Mouse (Mus musculus): ENCODE measurements around the gene Vax2.
A peak's percentile ranks its signal among the peaks of the same experiment; 100 is the strongest.

Vax2 gene

DNA sequence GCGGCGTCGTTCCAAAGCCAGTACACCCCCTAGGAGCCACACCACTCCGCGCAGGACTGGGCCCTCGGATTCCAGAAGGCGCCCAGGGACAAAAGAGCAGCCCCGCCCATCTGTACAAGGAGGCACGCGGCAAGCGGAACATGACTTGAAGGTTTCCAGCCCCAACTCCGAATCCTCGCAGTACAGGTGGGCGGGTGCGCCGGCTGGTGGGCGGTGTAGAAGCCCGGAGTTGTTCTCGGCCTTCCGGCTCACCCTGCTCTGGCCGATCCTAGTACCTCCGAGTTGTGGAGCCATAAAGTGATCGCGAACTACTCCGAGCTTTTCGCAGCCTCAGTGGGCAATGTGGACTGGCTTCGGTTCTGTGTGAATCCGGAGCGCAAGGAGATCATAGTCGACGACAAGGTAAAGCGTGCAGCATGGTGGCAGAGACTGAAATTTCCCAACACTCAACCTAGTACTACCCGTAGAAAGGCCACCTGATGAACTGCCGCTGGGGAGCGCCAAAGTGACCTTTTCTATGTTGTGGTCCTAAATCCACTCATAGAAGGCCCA lies 51.9 kb downstream of the Vax2 start:
- DNase-seq (ENCODE audit: low spot score in 2 of 2): no peak

DNA sequence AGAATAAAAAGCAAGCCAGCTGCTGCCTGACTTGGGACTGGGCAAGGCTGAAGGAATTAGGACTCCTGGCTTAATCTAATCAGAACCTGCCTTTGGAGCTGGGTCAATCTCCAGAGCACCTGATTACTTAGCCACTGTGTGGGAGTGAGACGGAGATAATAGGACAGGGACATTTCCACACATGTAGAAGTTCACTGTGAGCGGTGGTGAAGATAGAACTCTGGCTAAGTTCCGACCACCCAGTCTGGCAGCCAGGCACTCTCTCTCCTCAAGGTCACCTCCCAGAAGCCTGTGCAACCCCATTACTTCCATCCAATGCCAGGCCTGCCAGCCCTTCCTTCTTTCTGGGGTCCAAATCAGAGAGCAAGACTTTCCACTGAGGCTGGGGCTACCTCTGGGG lies 55.9 kb downstream of the Vax2 start:
- peak; percentile 24 to 33 for DNase-seq (ENCODE audit: low spot score in 2 of 2)

DNA sequence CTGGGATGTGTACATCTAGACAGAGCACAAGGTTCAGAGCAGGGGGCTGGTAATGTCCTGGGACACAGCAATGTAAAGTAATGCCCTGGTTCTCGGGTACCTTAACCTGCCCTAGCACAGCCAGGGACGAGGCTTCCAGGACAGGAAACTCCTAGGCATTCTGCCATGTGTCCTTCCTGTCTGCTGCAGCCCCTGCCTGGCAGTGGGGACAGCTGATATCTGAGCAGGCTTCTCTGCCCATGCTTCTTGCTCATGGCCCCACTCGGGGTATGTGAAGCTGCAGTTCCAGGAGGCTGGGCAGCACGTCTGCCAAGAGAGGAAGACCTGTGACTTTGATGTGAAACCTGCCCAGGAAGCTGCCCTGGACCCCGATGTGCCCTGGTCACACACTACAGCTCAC lies 57.4 kb downstream of the Vax2 start:
- DNase-seq (ENCODE audit: low spot score in 2 of 2): peak in 1 of 2 experiments; percentile 29

DNA sequence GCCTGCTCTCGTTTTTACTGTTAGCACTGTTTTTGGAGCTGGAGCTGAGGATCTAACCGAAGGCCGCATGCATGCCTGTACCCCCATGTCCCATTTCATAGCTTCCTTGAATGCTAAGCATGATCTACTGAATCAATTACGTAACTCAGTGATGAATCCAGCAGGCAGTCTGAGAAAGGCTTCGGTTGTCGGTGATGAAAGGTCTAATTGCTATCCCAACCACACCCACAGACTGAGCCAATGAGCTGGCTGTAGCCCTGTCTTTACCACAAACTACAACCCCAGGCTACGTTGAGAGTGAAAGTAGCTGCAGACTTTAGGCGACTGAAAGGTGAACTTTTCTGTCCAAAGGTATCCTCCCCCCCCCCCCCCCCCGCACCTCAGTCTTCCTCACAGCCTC lies 63.1 kb downstream of the Vax2 start:
- DNase-seq (ENCODE audit: low spot score in 2 of 2): no peak

DNA sequence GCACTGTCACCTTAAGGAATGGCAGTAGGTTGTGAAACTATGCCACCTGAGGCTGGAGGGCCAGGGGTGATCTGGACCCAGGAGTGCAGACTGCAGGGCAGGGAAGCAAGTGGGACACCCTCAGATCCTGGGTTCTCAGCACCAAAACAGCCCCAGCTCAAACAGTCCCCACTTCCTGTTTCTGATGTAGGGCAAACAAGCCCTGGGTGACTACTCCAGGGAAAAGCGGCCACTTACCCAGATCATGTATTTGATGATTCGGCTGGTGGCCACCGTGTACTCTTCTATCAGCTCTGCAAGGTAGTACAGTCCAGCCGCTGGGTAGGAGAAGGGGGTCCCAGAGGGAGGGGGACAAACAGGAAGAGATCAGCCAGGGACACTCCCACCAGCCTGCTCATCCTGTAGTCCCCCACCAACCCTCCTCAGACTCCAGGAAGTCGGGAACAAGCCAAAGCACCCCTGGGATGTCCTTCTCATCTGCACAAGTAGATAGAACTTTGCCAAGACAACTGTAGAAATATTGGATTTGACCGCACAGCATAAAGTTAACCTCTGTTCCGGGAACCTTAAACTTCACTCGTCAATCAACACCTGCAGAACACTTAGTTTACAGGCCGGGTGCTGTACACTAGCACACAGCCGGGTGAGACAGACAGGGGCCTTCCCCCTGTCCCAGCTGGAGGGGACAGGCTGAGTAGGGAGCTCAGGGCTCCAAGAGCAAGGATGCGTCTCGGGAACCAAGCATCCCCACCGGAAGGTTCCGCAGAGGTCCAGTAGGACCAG lies 63.9 kb downstream of the Vax2 start:
- DNase-seq (ENCODE audit: low spot score in 2 of 2): peak in 1 of 2 experiments; percentile 24

DNA sequence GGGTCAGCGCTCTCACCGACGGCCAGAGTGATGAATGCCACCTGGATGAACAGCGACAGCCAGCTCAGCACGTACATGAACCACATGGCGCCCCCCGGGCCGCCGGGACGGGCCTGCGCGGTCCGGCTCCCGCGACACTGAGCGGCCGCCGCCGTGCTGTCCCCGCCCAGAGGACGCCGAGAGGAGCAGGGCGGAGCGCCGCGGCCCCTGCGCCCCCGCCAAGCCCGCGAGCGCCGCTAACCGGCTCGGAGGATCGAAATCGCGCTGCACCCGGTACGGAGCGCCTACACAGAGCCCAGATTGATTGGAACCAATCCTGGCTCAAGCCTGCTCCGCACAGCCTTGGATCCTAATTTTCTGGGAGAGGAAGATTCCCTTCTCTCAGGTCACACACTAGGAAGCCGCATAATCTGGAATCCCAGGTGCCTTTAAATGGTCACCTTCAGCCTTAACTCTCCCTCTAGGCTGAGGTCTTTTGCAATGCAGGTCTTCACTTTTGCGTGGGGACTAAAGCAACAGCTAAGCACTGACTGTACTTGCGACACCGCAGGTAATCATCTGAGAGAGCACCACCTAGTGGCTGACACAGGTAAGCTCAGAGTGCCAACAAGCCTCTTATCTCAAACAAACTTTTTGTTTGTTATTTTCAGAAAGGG lies 64.7 kb downstream of the Vax2 start, which contains the start of gene Tex261:
Gene Tex261 (minus strand): TSS at position 176 of the 656 bp plus-strand sequence.
- DNase-seq (ENCODE audit: low spot score in 2 of 2): peak; percentile 89

DNA sequence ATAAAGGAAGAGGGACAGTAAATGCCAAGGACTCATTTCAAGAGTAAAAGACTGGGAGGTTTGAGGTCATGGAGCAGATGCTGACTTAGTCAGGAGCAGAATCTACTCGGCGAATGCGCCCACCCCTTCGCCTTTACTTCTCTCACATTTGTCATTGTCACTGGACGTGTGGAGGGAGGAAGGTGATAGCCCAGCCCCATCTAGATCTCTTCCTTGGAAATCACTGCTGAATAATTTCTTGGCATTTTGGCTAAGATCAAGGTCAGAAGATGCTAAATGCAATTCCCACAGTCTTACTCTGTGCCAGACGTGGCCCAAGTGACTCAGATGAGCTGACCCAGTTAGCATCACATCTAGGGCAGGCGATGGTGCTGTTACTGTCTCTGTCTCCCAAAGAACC lies 67.2 kb downstream of the Vax2 start:
- no peak for DNase-seq (ENCODE audit: low spot score in 2 of 2)

DNA sequence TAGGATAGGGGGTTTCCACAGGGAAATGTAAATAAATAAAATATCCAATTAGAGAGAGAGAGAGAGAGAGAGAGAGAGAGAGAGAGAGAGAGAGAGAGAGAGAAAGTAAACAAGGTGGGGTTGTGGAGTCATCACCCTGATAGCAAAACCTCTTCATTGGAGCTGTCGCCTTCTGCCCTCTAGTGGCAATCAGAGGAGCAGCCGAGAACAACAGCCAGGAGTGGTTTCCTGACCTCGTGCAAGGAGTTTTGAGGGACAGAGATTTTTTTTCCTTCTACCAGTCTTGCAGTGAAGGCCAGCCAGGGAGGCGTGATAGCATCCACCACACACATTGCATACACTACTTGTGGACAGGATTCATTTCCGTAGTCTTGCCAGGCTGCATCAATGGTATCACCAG lies 68.0 kb downstream of the Vax2 start:
- peak; percentile 45 to 53 for DNase-seq (ENCODE audit: low spot score in 2 of 2)

DNA sequence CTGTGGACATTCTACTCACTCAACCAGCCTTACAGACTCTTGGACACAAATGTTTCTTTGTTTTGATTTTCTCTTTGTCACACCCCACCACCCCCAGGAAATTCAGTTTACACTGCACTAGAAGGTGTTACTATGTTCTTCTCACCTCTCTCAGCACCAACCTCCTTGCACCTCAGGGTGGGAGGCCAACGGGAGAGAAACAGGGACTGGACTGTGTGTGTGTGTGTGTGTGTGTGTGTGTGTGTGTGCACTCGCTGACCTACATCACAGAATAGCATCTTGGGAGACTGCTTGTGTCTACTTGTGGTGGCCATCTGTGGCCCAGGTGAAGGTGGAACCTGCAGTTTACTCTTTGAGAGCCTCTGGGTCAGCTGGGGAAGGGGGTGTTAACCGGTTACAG lies 75.4 kb downstream of the Vax2 start:
- no peak for DNase-seq (ENCODE audit: low spot score in 2 of 2)
